Mouse (Mus musculus): Measurements from ENCODE around the gene Gm30191.

GRCm38 (mm10) chr4:134250116-134250929 is 3.6 kb downstream of the Gm30191 start:
- TF ChIP-seq CTCF (IDR thresholded peaks at IDR 0.05; ENCODE audit: low read depth) (no peak), EP300 (IDR thresholded peaks at IDR 0.05; ENCODE audit: low read depth) (no peak)

All from heart, postnatal 0 days (tissue).